Mouse (Mus musculus) cerebellum, adult 2 months (tissue): ENCODE measurements at regions not wholly inside any gene's neighbourhood (a gene's known extent, or its start where the extent isn't known, plus 50 kb on each side); places are given as distances from the start of the nearest gene placed in this dataset.

Source experiments
- DNase-seq, 2 experiments: peaks; one replicate each; pipeline ENCODE4 v3.0.0; 2021
- H3K27ac ChIP-seq: fragments of 200-500 bp; 2 replicates; pipeline ENCODE4 v1.5.1; 2012; ENCODE audit warnings: low read length, control low read depth, inconsistent platforms; ENCODE audit not compliant: insufficient read depth
- H3K27me3 ChIP-seq: fragments of 200-500 bp; 2 replicates; pipeline ENCODE4 v1.6.1; 2012; ENCODE audit warnings: inconsistent platforms, mild to moderate bottlenecking, low read length, moderate library complexity; ENCODE audit not compliant: control insufficient read depth, insufficient read depth
- H3K4me1 ChIP-seq: fragments of 200-500 bp; 2 replicates; pipeline ENCODE4 v1.6.1; 2011; ENCODE audit warnings: low read length; ENCODE audit not compliant: control insufficient read depth, insufficient read depth
- H3K4me3 ChIP-seq: fragments of 200-500 bp; replicated peaks from 2 replicates; pipeline ENCODE3; 2011; ENCODE audit warnings: mild to moderate bottlenecking, low read depth, low read length, control low read depth; ENCODE audit not compliant: insufficient read depth
- CTCF ChIP-seq: fragments of 200-500 bp; IDR thresholded peaks from 2 replicates; pipeline ENCODE4 v1.5.1; 2011; ENCODE audit warnings: low read depth, mild to moderate bottlenecking, control low read depth, low read length, moderate library complexity, borderline replicate concordance; ENCODE audit not compliant: insufficient read depth
- POLR2A ChIP-seq: fragments of 200-500 bp; IDR thresholded peaks from 2 replicates; pipeline ENCODE4 v1.6.1; 2011; ENCODE audit warnings: low read length, control low read depth, borderline replicate concordance; ENCODE audit not compliant: insufficient read depth
- WGBS: fragments of 180-500 bp; shearing (Covaris S2); methylation state at CpG from one replicate; pipeline ENCODE4 v1.1.7; 2018; 5-methylcytosine and 5-hydroxymethylcytosine counted together

DNA sequence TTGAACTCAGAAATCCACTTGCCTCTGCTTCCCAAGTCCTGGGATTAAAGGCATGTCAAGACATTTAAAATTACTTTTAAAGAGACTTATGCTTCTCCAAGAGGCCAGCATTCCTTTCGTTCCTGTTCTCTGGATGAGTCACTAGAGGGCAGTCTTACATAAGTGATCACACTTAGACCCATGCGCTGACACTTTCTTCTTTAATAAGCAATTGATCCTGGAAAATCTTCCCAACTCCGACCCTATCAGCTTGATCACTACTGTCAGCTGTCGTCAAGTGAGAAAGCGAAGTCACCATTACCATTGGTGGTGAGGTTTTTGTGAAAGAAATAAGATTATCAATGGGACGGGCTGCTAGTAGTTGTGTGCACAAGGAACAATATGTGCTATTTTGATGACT, 65.5 kb upstream of the Fam98a start:
- peak in 1 of 2 experiments; percentile 12 for DNase-seq
- Histone ChIP-seq H3K4me3 (no peak overlapping the region), H3K27me3 (no peaks in the 10 kb centered on the region), H3K27ac (no peak overlapping the region), H3K4me1 (no peaks in the 10 kb centered on the region)
- 12% methylated on average over 6 of the region's 6 CpGs for WGBS
- TF ChIP-seq POLR2A (no peak), CTCF (no peak; the same call in 1 of the 2 replicates)

DNA sequence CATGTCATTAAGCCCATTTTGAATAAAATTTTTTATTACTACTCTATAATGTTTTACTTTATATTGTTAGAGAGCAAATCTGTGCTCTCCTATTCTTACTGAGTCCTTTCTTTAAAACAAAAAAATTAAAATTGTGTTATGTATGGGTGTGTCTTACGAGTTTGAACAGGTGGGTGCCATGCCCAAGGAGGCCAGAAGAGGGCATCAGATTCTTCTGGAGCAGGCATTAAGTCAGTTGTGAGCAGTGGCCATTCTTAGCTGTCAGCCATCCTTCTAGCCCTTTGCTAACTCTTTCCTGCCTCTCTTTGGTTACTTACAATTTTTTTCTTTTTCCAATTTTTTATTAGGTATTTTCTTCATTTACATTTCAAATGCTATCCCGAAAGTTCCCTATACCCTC, 63.6 kb upstream of the Fam98a start:
- TF ChIP-seq CTCF (peak; percentile 37; the same call in 1 of the 2 replicates), POLR2A (no peak)
- H3K4me1 ChIP-seq = no peaks in the 10 kb centered on the region
- H3K27ac ChIP-seq = no peak overlapping the region
- no peaks in the 10 kb centered on the region for H3K27me3 ChIP-seq
- 81% methylated on average over 2 of the region's 2 CpGs for WGBS
- DNase-seq = peak in 1 of 2 experiments; percentile 12
- no peak overlapping the region for H3K4me3 ChIP-seq

DNA sequence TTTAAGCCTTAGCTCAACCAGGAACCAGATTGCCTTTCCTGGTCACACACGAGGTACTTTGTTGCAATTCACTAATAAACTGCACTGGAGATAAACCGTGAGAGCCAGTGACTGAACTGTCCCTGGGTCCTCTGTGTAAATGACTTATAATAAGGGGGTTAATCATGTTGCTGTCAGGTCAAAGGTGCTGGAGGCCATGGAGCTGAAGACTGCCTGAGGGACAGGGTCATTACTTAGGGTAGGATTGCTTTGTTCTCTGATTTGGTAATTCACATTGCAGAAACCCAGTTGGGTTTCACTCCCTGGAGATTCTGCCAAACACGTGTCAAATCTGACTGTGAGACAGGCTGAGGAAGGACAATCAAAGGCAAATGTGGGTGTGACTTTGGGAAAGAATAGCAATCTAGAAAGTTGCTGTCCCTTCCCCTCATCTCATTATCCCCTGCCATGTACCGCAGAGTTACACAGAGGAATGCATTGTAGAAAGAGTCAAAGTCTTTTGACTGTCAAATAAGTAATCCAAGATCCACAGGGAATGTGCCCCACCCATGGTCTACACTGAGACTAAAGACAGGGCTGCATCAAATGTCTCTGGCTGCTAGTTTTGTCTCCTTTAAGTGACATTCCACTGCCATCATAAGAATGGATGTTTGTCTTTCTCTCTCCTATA, 51.8 kb upstream of the Fam98a start:
- DNase-seq = no peak
- no peak for TF ChIP-seq CTCF
- Histone ChIP-seq H3K27ac (no peak overlapping the region), H3K4me1 (no peaks in the 10 kb centered on the region; the same call in 1 of the 2 replicates), H3K27me3 (no peaks in the 10 kb centered on the region), H3K4me3 (no peak overlapping the region)
- 12% methylated on average over 4 of the region's 4 CpGs for WGBS
